Mouse (Mus musculus): Measurements from ENCODE around the gene Icosl.

DNA sequence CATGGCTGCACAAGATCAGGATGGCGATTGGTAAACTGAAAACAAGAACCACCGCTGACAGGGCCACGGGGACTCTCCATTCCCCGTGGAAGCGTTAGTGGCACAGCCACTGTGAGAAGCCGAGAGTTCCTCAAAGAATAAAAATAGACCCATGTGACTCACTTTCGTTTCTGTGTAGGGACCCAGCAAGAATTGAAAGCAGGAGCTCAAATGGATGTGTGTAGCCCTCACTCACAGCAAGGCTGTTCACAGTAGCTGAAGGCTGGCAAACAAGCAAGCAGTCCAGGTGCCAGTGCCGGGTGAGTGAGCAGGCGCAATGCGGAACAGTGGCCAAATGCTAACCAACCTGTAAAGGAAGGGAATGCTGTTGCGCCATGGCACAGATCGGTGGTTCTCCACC, 36.4 kb downstream of the Icosl start:
- TF ChIP-seq CTCF (IDR thresholded peaks at IDR 0.05; ENCODE audit: control insufficient read depth, insufficient read depth, low read length) (no peak), POLR2A (IDR thresholded peaks at IDR 0.05; ENCODE audit: borderline replicate concordance, control insufficient read depth, low read depth, low read length) (no peak)

Measured in bone marrow, adult 2 months (tissue).